Mouse (Mus musculus): Measurements from ENCODE around the gene Upf1.

Upf1 gene

GRCm38 (mm10) chr8:70353194-70353817, at the start of gene Upf1:
Upf1 (minus strand) TSS chr8:70353278.
- DNase-seq (ENCODE audit: low read depth): peak; percentile 99

DNA sequence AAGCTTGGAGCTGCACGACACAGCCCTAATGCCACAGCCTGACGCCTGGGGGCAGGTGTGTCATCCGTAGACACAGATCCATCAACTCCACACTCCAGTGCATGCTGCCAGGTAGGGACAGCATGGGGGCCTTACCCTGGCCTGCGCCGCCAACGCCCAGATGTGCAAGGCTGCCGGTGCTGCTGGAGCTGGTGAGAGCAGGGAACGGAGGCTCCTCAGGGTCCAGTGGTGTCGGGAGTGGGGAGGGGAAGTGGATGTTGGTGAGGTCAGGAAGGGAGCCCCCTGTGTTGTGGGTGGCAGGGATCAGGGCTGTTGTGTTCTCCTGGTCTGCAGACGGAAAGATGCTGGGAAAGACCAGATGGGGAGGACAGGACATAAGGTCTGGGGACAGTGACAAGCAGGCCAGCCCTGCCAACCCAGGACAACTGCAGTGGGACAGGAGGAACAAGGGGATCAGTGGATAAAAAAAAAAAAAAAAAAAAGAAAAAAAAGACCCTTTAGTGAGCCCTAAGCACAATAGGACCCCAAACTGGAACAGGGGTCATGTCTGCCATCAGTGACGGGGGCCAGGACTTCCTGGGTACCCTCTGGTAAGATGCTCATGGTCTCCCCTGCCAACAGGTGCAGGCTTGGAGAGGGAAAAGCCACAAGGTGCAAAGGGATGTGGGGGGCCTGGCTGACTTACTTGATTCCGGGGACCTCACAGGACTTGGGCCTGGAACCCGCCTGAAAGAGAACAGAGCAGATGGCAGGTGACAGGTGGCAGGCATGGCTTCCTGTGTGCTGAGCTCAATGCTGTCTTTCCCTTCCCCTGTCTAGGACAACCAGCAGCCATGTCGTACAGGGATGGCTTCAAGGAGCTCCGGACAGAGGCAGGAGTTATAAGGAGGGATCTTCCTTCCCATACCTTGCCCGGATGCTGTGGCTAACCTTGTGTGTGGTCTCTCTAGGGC, 44.8 kb upstream of the Upf1 start:
- no peak for DNase-seq (ENCODE audit: low read depth)

GRCm38 (mm10) chr8:70396184-70396583, 43.1 kb upstream of the Upf1 start:
- no peak for DNase-seq (ENCODE audit: low read depth)

- no peak for DNase-seq (ENCODE audit: low read depth)
Observed at GRCm38 (mm10) chr8:70395649-70396048, 42.6 kb upstream of the Upf1 start.

- DNase-seq (ENCODE audit: low read depth): no peak
Observed at GRCm38 (mm10) chr8:70394269-70394998, 41.4 kb upstream of the Upf1 start.

- DNase-seq (ENCODE audit: low read depth): no peak
Observed at GRCm38 (mm10) chr8:70393087-70393486, 40.0 kb upstream of the Upf1 start.

GRCm38 (mm10) chr8:70389678-70390077, 36.6 kb upstream of the Upf1 start:
- DNase-seq (ENCODE audit: low read depth): no peak

- peak; percentile 56 for DNase-seq (ENCODE audit: low read depth)
Observed at GRCm38 (mm10) chr8:70383287-70383686, 30.2 kb upstream of the Upf1 start.

- no peak for DNase-seq (ENCODE audit: low read depth)
Observed at GRCm38 (mm10) chr8:70380069-70380468, 27.0 kb upstream of the Upf1 start.

DNA sequence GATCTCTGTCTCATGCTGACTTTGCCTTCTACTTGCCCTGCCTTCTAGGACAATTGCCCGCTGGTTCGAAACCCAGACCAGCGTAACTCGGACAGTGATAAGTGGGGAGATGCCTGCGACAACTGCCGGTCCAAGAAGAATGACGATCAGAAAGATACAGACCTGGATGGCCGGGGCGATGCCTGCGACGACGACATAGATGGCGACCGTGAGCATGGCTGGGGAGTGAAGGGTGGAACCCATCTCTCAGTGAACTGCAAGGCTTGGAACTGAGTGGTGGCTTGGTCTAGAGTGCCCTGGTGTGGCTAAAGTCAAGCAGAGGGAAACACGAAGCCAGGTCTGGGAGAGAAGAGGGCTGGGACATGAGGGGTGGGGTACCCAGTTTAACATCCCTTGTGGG, 24.0 kb upstream of the Upf1 start:
- no peak for DNase-seq (ENCODE audit: low read depth)

DNA sequence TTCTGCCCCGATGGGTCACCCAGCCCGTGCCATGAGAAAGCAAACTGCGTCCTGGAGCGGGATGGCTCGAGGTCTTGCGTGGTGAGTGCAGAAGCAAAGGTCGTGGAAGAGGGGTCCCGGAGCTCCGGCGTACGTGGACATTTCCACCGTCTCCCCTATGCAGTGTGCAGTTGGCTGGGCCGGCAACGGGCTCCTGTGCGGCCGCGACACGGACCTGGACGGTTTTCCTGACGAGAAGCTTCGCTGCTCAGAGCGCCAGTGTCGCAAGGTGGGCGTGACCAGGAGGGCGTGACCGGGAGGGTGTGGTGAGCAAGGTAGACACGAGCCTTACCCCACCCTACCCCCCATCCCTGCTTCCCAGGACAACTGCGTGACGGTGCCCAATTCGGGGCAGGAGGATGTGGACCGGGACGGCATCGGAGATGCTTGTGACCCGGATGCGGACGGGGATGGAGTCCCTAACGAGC, 23.2 kb upstream of the Upf1 start:
- DNase-seq (ENCODE audit: low read depth): no peak

- no peak for DNase-seq (ENCODE audit: low read depth)
Observed at GRCm38 (mm10) chr8:70375212-70375859, 22.3 kb upstream of the Upf1 start.

DNA sequence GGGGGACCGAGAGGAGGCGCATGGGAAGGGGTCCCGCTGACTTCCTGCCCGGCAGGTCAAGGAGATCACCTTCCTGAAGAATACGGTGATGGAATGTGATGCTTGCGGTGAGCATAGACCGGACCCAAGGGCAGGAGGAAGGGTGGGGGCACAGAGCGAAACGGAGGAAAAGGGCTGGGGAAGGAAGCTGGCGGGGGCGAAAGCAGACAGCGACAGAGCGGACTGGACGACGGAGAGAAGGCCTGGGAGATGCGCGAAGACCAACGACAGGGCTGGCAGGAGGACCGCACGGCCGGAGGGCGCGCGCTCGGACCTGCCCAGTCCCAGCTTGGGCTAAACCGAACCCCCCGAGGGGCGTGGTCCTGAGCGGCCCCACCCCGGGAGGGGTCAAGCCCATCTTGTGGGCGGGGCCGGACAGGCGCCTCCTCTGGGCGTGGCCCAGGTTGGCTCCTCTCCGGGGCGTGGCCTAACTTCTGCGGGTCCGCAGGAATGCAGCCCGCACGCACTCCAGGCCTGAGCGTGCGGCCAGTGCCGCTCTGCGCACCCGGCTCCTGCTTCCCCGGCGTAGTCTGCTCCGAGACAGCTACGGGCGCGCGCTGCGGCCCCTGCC, 21.3 kb upstream of the Upf1 start:
- DNase-seq (ENCODE audit: low read depth): no peak

DNA sequence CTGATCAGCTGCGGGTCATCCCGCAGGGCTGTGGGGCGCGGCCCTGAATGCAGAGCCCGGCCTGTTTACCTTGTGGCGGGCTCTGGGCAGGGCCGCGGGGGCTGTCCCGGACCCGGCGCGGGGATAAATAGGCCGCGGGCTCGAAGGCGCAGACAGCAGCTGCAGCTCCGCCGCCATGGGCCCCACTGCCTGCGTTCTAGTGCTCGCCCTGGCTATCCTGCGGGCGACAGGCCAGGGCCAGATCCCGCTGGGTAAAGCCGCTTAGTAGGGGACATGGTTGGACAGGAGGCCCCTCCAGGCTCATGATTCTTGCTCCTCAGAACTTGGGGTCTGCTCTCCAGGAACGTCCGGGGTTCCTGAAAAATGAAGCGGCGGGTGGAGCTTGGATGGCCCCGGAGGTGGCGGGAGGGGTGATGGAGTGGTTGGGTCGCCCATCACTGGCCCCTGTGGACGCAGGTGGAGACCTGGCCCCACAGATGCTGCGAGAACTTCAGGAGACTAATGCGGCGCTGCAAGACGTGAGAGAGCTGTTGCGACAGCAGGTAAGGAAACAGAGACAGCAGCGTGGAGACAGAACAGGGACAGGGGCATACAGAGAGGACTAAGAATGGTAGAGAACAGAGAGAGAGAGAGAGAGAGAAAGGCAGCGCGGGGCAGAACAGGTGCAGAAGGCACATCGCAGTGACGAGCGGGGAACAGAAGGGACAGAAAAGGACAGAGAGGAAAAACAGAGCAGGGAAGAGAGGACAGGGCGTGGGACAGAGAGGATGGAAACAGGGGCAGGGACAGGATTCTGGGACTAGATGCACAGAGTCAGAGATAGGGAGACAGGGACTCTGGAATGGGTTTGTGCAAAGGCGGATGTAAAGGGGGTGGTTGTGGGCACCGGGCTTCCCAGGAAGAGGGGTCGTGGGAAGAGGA, 20.6 kb upstream of the Upf1 start, which contains the start of gene Comp:
Gene Comp (plus strand): TSS at position 162 of the 921 bp plus-strand sequence.
- no peak for DNase-seq (ENCODE audit: low read depth)

DNA sequence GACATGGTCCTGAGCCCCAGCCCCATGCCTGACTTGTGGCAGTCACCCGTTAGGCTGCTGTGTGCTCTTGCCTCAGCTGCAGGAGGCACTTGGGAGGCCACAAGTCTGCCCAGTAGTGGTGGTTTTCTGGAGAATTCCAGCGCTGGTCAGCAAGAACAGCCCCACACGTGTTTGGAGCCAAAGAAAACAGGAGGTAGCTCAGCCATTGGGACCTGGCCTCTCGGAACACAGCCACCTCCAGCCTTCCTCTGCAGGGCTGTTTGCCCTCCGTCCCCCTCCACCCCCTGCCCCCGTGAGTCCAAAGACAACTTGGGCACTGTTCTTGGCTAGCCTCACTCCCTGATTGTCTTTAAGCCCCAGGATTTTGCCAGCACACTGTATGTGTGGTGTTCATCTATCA, 18.9 kb upstream of the Upf1 start:
- DNase-seq (ENCODE audit: low read depth): no peak

GRCm38 (mm10) chr8:70370476-70370875, 17.4 kb upstream of the Upf1 start:
- no peak for DNase-seq (ENCODE audit: low read depth)

- DNase-seq (ENCODE audit: low read depth): no peak
Observed at GRCm38 (mm10) chr8:70366588-70366987, 13.5 kb upstream of the Upf1 start.

GRCm38 (mm10) chr8:70364066-70364465, 11.0 kb upstream of the Upf1 start:
- DNase-seq (ENCODE audit: low read depth): no peak

GRCm38 (mm10) chr8:70361484-70362032, 8.5 kb upstream of the Upf1 start:
- DNase-seq (ENCODE audit: low read depth): no peak

DNA sequence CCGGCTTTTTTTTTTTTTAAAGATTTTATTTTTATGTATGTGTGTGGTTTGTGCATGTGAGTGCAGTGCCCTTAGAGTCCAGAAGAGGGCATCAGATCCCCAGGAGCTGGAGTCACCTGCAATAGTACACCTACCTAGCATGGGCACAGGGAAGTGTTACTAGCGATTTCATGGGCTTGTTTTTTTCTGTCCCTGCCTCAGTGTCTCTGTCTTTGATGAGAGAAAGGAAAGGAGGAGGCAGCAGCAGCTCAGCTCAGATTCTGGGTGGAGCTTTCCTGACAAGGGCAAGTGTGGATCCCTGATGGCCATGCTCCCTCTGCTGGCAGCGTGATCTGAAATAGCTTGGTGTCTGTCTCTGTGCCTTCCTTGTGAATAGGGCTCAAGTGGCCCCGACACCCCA, 7.7 kb upstream of the Upf1 start:
- no peak for DNase-seq (ENCODE audit: low read depth)

All from c-Kit-positive CD71-negative TER-119-negative erythroid progenitor cells, embryonic 14.5 days (primary cell).